Mouse (Mus musculus): ENCODE data around the gene Acap1. TPM values are rescaled to one million over a fixed set of nuclear protein-coding genes. Genes with fewer than 3 reads are reported as not detected.
A peak's percentile ranks its signal among the peaks of the same experiment; 100 is the strongest.
"Not testable (repeated sequence)": the region's sequence is repeated elsewhere in the genome, so short reads cannot be mapped to it uniquely, and the experiment has no call there.

Gene Acap1
- total RNA-seq (2014; fragmentation: Nextera tagmentation) (52.4 and 65.1 TPM in 2 replicates), total RNA-seq (2017) (47.0 and 50.7 TPM in 2 replicates)

- ATAC-seq (replicated peaks; ENCODE audit: poor library complexity, severe bottlenecking), result peak; percentile 78
Measured at GRCm38 (mm10) chr11:69895291-69895690, at the start of gene Acap1. Gene Acap1 (minus strand): TSS chr11:69895539.

DNA sequence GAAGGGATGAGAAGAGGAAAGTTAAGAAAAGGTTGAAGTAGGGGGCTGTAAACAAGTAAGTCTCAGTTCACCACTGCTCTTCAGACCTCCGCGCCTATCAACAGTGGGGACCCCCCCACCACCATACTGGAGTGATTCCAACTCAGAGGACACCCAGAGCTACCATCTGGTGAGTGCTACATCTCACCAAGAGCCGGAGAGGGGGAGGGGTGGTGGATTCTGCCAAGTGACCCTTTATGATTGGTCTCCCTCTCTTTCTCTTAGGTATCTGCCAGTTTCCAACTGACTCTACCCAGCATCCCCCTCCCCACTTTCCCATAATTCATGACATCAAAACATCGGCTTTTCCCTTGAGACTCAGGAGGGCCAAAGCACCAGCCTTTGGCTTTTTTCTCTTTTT, 45.6 kb upstream of the Acap1 start:
- no peak for ATAC-seq (replicated peaks; ENCODE audit: poor library complexity, severe bottlenecking)

- ATAC-seq (replicated peaks; ENCODE audit: poor library complexity, severe bottlenecking), result no peak
Measured at GRCm38 (mm10) chr11:69939731-69940130, 44.4 kb upstream of the Acap1 start.

- ATAC-seq (replicated peaks; ENCODE audit: poor library complexity, severe bottlenecking), result no peak
Measured at GRCm38 (mm10) chr11:69939181-69939580, 43.8 kb upstream of the Acap1 start.

DNA sequence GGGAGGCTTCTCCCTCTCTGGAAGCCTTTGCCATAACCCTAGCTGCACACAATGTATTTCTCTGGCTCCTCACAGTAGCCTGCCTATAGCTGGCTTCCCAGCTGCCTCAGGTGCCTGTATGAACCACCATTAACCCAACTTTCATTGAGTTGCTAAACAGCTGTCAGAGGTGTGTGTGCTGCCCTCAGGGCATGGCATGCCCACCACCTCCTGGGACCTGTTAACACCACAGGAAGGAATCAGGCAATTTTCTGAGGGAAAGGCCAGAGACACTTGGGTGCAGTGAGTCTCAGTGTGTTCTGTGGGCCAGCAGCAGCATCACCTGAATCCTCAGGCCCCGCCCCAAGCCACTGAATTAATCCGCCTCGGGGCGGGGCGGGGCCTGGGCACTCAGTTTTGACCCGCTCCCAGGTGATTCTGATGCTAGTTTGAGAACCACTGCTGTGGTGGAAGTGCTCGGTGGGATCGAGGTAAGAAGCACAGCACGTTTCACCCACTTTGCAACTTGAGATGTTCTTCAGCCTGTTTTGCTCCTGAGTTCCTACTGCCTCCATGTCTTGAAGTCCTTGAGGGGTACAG, 43.2 kb upstream of the Acap1 start:
- no peak for ATAC-seq (replicated peaks; ENCODE audit: poor library complexity, severe bottlenecking)

GRCm38 (mm10) chr11:69937834-69938233, 42.5 kb upstream of the Acap1 start:
- no peak for ATAC-seq (replicated peaks; ENCODE audit: poor library complexity, severe bottlenecking)

DNA sequence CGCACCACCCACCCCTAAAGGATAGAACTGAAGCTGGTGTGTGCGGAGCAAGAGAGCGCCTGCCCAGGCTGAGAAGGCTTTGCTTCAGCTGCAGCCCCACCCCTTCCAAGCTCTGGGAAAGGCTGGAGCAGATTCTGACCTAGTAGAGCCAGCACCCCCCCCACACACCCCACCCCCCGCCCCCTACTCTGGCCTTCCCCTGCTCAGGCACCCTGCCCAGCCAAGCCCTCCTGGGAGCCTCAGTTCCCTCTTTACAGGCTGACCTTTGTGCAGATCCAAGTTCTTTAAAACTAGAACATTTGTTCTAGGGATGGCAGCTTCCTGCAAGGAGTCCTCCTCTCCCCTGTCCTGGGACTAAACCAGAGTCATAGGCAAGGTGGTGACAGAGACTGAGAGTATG, 42.0 kb upstream of the Acap1 start:
- no peak for ATAC-seq (replicated peaks; ENCODE audit: poor library complexity, severe bottlenecking)

GRCm38 (mm10) chr11:69936714-69937347, 41.5 kb upstream of the Acap1 start:
- no peak for ATAC-seq (replicated peaks; ENCODE audit: poor library complexity, severe bottlenecking)

- no peak for ATAC-seq (replicated peaks; ENCODE audit: poor library complexity, severe bottlenecking)
Measured at GRCm38 (mm10) chr11:69936156-69936555, 40.8 kb upstream of the Acap1 start.

DNA sequence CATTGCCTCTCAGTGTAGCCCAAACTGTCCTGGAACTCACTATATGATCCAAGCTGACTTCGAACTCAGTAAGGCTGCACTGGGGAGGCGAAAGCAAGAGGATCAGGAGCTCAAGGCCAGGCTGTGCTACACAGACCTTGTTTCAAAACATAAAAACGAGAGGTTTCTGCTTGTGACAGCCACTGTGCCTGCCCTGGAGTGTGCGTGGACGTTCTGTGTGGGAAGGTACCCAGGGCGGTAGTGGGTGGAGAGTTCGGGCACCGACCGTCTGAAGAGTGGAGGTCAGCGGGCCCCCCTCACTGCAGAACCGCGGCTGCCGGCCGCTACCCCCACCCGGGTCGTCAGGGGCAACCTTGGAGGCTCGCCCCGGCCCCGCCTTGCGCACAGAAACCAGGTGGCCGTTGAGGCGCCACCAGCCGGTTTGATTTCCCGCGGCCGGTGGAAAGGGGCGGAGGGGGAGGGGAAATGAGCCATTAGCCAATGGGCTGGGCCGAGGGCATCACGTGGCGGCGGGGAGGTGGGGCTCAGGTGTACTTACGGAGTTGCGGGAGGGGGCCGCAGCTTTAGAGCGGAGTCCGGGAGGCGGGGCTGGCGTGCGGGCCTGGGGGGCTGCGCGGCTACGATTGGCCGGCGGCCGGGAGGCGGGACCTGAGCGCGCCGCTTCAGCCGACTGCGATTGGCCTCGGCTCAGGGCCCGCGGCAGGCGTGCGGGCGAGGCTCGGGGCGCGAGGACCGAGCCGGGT, 40.0 kb upstream of the Acap1 start, which contains the start of gene Ybx2:
Gene Ybx2 (plus strand): TSS at position 660 of the 743 bp plus-strand sequence.
- ATAC-seq (replicated peaks; ENCODE audit: poor library complexity, severe bottlenecking), result peak; percentile 40

DNA sequence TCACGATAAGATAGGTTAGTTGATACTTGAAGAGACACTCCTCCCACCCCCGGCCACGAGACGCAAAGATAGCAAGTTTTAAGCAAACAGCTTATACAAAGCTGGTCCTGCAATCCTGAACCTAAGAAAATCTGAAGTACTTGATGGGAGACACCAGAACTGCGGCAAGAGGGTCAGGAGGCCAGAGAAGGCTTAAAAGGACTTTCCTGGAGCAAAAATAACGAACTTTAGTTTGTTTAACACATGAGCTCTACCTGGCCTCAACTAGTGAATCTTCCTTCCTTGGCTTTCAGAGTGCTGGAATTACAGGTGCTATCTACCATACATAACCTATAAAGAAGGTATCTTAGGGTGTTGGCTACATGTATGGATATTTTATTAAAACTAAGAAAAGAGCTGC, 39.3 kb upstream of the Acap1 start:
- ATAC-seq (replicated peaks; ENCODE audit: poor library complexity, severe bottlenecking), result no peak

DNA sequence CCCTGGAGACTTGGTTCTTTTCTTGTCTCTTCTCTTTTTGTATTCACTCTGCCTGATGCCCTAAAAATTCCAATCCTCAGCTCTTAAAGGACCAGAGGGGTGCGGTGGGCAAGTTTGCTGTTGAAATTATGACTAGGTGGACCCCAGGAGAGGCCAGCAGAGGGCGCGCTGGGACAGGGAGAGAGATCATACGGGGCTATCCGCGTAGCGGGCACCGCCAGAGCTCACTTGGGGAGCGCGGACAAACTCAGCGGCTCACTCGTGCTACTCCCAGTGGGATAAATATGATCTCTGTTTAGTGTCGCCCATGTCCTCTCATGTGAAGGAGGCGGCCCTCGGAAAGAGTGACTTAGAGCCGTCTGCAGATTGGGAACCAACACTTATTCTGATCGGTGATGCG, 38.8 kb upstream of the Acap1 start:
- peak; percentile 57 for ATAC-seq (replicated peaks; ENCODE audit: poor library complexity, severe bottlenecking)

DNA sequence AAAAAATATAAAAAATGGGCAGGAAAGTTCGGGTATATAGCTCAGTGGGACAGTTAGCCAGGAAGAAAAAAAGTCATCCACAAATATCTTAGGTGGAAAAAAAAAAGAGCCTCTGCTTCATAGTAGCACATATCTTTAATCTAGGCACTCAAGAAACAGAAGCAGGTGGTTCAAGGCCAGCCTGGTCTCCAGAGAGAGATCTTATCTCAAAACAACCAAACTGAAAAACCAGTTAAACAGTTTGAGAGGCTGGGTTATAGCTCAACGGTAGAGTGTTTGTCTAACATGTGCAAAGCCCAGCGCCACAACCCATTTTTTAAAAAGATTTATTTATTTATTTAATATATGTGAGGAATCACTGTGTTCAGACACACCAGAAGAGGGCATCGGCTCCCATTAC, 37.7 kb upstream of the Acap1 start:
- no peak for ATAC-seq (replicated peaks; ENCODE audit: poor library complexity, severe bottlenecking)

GRCm38 (mm10) chr11:69932254-69932653, 36.9 kb upstream of the Acap1 start:
- ATAC-seq (replicated peaks; ENCODE audit: poor library complexity, severe bottlenecking), result no peak

DNA sequence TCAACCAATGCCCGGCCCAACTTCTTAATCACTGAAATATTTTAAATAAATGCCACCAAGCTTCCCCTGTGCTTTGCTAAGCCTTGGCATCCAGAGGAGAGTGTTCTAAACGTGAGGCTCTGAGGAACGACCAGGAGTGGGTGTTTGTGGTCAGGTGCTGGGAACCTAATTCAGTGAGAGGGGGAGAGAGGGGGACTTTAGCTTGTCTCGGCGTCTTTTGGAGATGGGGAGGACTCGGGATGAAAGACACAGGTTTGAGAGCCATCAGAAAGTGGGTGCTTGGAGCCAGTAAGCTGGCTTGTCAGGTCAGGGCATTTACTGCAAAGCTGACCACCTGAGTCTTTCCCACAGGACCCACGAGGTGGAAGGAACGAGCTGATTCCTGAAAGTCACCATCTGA, 36.4 kb upstream of the Acap1 start:
- no peak for ATAC-seq (replicated peaks; ENCODE audit: poor library complexity, severe bottlenecking)

DNA sequence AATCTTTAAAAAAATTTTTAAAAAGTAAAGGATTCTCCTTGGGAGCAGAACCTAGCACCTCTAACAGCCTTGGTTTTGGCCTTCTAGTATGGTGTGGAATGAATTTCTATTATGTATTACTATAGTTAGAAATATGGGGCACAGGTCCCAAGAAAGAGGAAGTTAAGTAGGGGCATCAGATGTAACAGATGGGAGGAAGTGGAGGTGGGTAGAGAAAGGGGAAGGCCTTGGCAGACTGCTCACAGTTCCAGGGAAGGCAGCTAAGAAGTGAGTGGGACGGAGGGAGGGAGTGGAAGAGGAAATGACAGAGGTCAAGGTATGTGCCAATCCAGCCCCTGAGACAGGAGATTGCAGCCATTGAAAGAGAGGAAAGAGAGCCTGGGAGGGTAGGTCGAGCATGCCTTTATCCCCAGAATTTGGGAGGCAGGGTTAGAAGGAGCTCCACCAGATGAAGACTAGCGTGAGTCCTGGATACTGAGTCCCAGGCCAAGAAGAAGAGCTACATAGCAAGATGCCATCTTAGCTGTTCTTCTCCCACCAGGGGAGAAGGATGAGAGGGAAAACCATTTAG, 35.7 kb upstream of the Acap1 start:
- ATAC-seq (replicated peaks; ENCODE audit: poor library complexity, severe bottlenecking), result peak; percentile 93

DNA sequence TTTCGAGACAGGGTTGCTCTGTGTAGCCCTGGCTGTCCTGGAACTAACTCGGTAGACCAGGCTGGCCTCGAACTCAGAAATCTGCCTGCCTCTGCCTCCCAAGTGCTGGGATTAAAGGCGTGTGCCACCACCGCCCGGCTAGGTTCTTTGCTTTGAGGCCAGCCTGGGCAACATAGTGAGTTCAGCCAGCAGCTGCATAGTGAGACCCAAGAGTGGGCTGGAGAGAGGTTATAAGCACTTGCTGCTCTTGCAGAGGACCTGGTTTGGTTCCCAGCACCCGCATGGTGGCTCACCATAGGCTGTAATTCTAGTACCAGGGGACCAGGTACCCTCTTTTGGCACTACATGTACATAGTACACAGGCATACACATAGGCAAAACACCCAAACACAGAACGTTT, 34.8 kb upstream of the Acap1 start:
- ATAC-seq (replicated peaks; ENCODE audit: poor library complexity, severe bottlenecking), result not testable (repeated sequence)

GRCm38 (mm10) chr11:69929712-69930111, 34.4 kb upstream of the Acap1 start:
- ATAC-seq (replicated peaks; ENCODE audit: poor library complexity, severe bottlenecking), result no peak

DNA sequence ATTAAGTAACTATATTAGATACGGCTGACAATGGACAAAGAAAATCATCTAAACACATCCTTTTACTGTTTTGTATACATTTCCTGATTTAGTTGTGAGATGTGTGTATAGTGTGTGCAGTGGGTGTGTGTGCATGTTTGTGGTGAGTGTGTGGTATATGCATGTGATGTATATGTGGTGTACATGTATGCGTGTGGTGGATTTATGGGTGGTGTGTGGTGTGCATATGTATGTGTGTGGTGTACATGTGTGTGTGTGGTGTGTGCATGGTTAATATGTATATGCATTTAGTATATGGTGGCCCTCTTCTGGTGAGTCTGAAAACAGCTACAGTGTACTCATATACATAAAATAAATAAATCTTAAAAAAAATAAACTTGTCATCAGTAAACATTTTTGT, 32.2 kb upstream of the Acap1 start:
- ATAC-seq (replicated peaks; ENCODE audit: poor library complexity, severe bottlenecking), result no peak

GRCm38 (mm10) chr11:69922796-69923195, 27.5 kb upstream of the Acap1 start:
- ATAC-seq (replicated peaks; ENCODE audit: poor library complexity, severe bottlenecking), result no peak

All from granulocyte monocyte progenitor cell, adult 5-6 weeks (primary cell).